Comparison of ENCODE assay signal across 17 mouse cellular contexts in genomic region chr4:10691086-10691485, GRCm38 (mm10).
DNase-seq lines count a peak whose midpoint lies in the region; ATAC-seq lines count a peak whose summit lies in the region.
"Had no signal": no experiment of that assay in that cellular context is flagged by ENCODE, and none has a peak within 500 bp of the region (broad histone marks: within the 10 kb centered on the region; RNA-seq: fewer than 3 reads in every experiment).

No protein-coding gene starts in this region.

- no peak for ATAC-seq in limb, embryonic 13.5 days (ENCODE audit: low FRiP score, low read depth)
- ATAC-seq in forebrain, embryonic 11.5 days (replicated peaks; ENCODE audit: low FRiP score): no peak
- ATAC-seq: forebrain, embryonic 15.5 days; inflammation-experienced regulatory T-cells, adult 6 months; intestine, postnatal 0 days had no signal

- H3K27me3 ChIP-seq in embryonic facial prominence, embryonic 10.5 days (replicated peaks; ENCODE audit: low read depth, poor library complexity, severe bottlenecking): peaks cover 10% of the 10 kb centered on the region
- peaks cover 3% of the 10 kb centered on the region; the same call in 1 of the 2 replicates for H3K27me3 ChIP-seq in limb, embryonic 13.5 days
- H3K27me3 ChIP-seq in forebrain, embryonic 11.5 days (ENCODE audit: control insufficient read depth, insufficient read depth, low read length): no peaks in the 10 kb centered on the region
- H3K27me3 ChIP-seq: embryonic facial prominence, embryonic 12.5 days; forebrain, embryonic 15.5 days; hindbrain, embryonic 15.5 days had no signal

- H3K4me3 ChIP-seq in embryonic facial prominence, embryonic 10.5 days: no peak overlapping the region
- no peak overlapping the region for H3K4me3 ChIP-seq in limb, embryonic 13.5 days
- no peak overlapping the region for H3K4me3 ChIP-seq in forebrain, embryonic 11.5 days (ENCODE audit: low read depth, low read length)
- H3K4me3 ChIP-seq: embryonic facial prominence, embryonic 12.5 days; forebrain, embryonic 15.5 days; heart, embryonic 13.5 days; hindbrain, embryonic 15.5 days had no signal

- no peak overlapping the region for H3K9ac ChIP-seq in limb, embryonic 13.5 days
- H3K9ac ChIP-seq in forebrain, embryonic 11.5 days (ENCODE audit: low read length): no peak overlapping the region
- H3K9ac ChIP-seq: embryonic facial prominence, embryonic 12.5 days; forebrain, embryonic 15.5 days; heart, embryonic 13.5 days; hindbrain, embryonic 15.5 days had no signal

- H3K9me3 ChIP-seq in embryonic facial prominence, embryonic 10.5 days: no peaks in the 10 kb centered on the region
- H3K9me3 ChIP-seq in limb, embryonic 13.5 days: no peaks in the 10 kb centered on the region
- H3K9me3 ChIP-seq in forebrain, embryonic 11.5 days (ENCODE audit: control insufficient read depth, low read length): no peaks in the 10 kb centered on the region
- H3K9me3 ChIP-seq: embryonic facial prominence, embryonic 12.5 days; forebrain, embryonic 15.5 days; heart, embryonic 13.5 days; hindbrain, embryonic 15.5 days had no signal

- H3K4me1 ChIP-seq in embryonic facial prominence, embryonic 10.5 days: no peaks in the 10 kb centered on the region
- peaks cover 18% of the 10 kb centered on the region for H3K4me1 ChIP-seq in limb, embryonic 13.5 days
- H3K4me1 ChIP-seq in forebrain, embryonic 11.5 days (replicated peaks; ENCODE audit: control insufficient read depth, insufficient read depth, low read length): no peaks in the 10 kb centered on the region
- H3K4me1 ChIP-seq: embryonic facial prominence, embryonic 12.5 days; forebrain, embryonic 15.5 days; heart, embryonic 13.5 days; hindbrain, embryonic 15.5 days had no signal

- H3K4me2 ChIP-seq in limb, embryonic 13.5 days (replicated peaks): peak overlapping the region; percentile 39; the same call in 1 of the 2 replicates
- H3K4me2 ChIP-seq in forebrain, embryonic 11.5 days (ENCODE audit: low read depth, low read length, severe bottlenecking): no peak overlapping the region
- H3K4me2 ChIP-seq: embryonic facial prominence, embryonic 12.5 days; forebrain, embryonic 15.5 days; heart, embryonic 13.5 days; hindbrain, embryonic 15.5 days had no signal

- no peaks in the 10 kb centered on the region for H3K36me3 ChIP-seq in embryonic facial prominence, embryonic 10.5 days (replicated peaks)
- H3K36me3 ChIP-seq in limb, embryonic 13.5 days: no peaks in the 10 kb centered on the region
- H3K36me3 ChIP-seq in forebrain, embryonic 11.5 days (ENCODE audit: control insufficient read depth, insufficient read depth, low read length): no peaks in the 10 kb centered on the region
- H3K36me3 ChIP-seq: embryonic facial prominence, embryonic 12.5 days; forebrain, embryonic 15.5 days; heart, embryonic 13.5 days; hindbrain, embryonic 15.5 days had no signal

- no peak overlapping the region for H3K27ac ChIP-seq in embryonic facial prominence, embryonic 10.5 days (replicated peaks)
- no peak overlapping the region for H3K27ac ChIP-seq in limb, embryonic 13.5 days
- H3K27ac ChIP-seq in forebrain, embryonic 11.5 days (ENCODE audit: low read depth, low read length): no peak overlapping the region
- H3K27ac ChIP-seq: embryonic facial prominence, embryonic 12.5 days; forebrain, embryonic 15.5 days; heart, embryonic 13.5 days; hindbrain, embryonic 15.5 days had no signal

- 52% methylated on average over 9 of the region's 9 CpGs for WGBS in embryonic facial prominence, embryonic 10.5 days
- 25% methylated on average over 9 of the region's 9 CpGs for WGBS in limb, embryonic 13.5 days
- 77% methylated on average over 9 of the region's 9 CpGs for WGBS in forebrain, embryonic 11.5 days

- peak; percentile 9 for DNase-seq in R1 (ENCODE audit: low read depth, low spot score)
- peak; percentile 23 for DNase-seq in embryonic facial prominence, embryonic 10.5 days (ENCODE audit: low spot score)
- DNase-seq in forelimb bud, embryonic 11.5 days (ENCODE audit: low read depth, low spot score): peak; percentile 64
- no peak for DNase-seq in spleen, postnatal 14 days (ENCODE audit: low spot score in 2 of 2)
- no peak for DNase-seq in forebrain, embryonic 11.5 days (ENCODE audit: low spot score)
- DNase-seq: adrenal gland, postnatal 10 days; cerebellum, adult 11 months; cerebellum, adult 8-10 months; gastrocnemius, postnatal 14 days; heart, postnatal 36 days had no signal

Comparison
In these comparisons a context has a peak if more than half of its experiments do, and no peak if none do; other contexts are left out.
1. DNase-seq: peak in R1 (single experiment), embryonic facial prominence, embryonic 10.5 days (single experiment) and forelimb bud, embryonic 11.5 days (single experiment); none in spleen, postnatal 14 days (0 of 2) and forebrain, embryonic 11.5 days (single experiment).